Mouse (Mus musculus) testis, adult 2 months (tissue): ENCODE measurements at regions not wholly inside any gene's neighbourhood (a gene's known extent, or its start where the extent isn't known, plus 50 kb on each side); places are given as distances from the start of the nearest gene placed in this dataset.

ENCODE experiments used
- H3K27ac ChIP-seq: fragments of 200-500 bp; 2 replicates; pipeline ENCODE4 v1.5.1; 2012; ENCODE audit warnings: low read depth, low read length; ENCODE audit not compliant: control insufficient read depth, insufficient read depth
- H3K27me3 ChIP-seq: fragments of 200-500 bp; 2 replicates; pipeline ENCODE4 v1.6.1; 2012; ENCODE audit warnings: mild to moderate bottlenecking, low read length, moderate library complexity; ENCODE audit not compliant: control insufficient read depth, insufficient read depth
- H3K36me3 ChIP-seq: fragments of 200-500 bp; 2 replicates; pipeline ENCODE4 v1.6.1; 2012; ENCODE audit warnings: mild to moderate bottlenecking, low read length; ENCODE audit not compliant: control insufficient read depth, insufficient read depth
- H3K4me1 ChIP-seq: fragments of 200-500 bp; 2 replicates; pipeline ENCODE4 v1.6.1; 2012; ENCODE audit warnings: low read length; ENCODE audit not compliant: control insufficient read depth, insufficient read depth
- H3K4me3 ChIP-seq: fragments of 200-500 bp; 2 replicates; pipeline ENCODE4 v1.5.1; 2012; ENCODE audit warnings: low read depth, mild to moderate bottlenecking, low read length, moderate library complexity, mixed read lengths; ENCODE audit not compliant: control insufficient read depth
- CTCF ChIP-seq: fragments of 200-500 bp; IDR thresholded peaks from 2 replicates; pipeline ENCODE4 v1.5.1; 2012; ENCODE audit warnings: low read depth, mild to moderate bottlenecking, inconsistent platforms, low read length, moderate library complexity; ENCODE audit not compliant: control insufficient read depth, insufficient read depth, insufficient replicate concordance
- POLR2A ChIP-seq: fragments of 200-500 bp; IDR thresholded peaks from 2 replicates; pipeline ENCODE4 v1.6.1; 2012; ENCODE audit warnings: low read depth, mild to moderate bottlenecking, inconsistent platforms, low read length, moderate library complexity; ENCODE audit not compliant: control insufficient read depth

DNA sequence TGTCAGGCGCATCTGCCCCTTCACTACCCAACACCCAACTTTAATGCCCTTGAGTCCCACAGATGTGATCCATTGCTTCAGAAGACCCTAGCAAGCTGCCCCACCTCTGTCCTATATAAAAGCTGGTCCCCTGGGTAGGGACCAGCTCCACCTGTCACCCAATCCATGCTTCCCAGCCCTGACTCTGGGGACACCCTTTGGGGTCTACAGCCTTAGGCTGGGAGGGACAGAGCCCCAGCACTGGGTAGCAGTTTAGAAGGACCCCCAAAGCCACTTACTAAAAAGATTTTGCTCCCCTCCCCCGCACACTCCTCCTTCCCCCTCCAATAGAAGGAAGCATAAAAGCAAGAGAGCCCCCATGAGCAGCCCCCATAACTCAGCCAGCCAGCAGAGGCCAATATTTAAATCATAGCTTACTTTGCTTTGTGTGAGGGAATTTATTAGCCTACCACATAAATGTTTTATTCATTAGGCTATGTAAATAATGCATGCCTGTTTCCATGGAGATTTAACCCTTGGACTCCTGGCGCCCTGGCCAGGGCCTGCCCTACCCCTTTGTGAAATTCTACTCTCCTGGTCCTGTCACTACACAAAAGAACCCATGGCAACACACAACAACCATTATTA is 190.6 kb upstream of the Mvb12b start:
- H3K27me3 ChIP-seq: no peaks in the 10 kb centered on the region
- TF ChIP-seq POLR2A: no peak
- no peaks in the 10 kb centered on the region for H3K36me3 ChIP-seq
- no peak overlapping the region for H3K4me3 ChIP-seq
- no peak overlapping the region for H3K27ac ChIP-seq
- no peaks in the 10 kb centered on the region for H3K4me1 ChIP-seq

DNA sequence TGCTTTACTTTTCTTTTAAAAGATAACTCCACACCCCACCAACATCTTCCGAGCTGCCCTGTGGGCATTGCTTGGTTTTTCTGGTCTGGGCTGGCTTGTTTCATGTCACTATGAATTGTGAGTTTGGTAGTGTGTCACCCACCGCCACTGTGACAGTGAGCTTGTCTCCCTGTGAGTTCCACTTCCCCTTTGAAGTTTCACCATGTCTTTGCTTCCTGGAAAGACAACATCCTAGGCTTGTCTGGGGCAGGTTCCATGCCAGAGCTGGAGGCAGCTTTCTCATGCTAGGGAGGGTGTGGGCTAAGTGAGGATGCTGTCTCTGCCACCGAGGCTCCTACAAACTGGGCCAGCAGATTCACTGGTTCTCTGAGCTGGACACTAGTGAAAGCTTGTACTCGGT is 188.6 kb upstream of the Mvb12b start:
- no peak overlapping the region for H3K27ac ChIP-seq
- no peaks in the 10 kb centered on the region for H3K4me1 ChIP-seq

DNA sequence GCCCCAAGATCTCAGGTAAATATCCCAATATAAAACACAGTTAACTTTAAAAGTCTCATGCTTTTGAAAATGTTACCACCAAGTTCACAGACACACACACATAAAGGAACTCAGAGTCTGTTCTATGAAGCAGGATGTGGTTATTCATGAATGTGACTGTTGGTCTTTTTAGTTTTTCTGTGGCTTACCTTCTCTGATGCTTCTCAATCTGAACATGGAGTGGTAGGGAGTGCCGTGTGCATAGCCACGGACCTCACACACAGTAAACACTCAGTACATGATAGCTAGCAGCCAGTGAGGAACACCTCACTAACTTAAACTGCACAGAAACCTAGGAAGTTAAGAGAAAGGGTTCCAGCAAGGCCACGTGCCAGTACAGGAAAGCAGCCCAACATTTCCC is 186.3 kb upstream of the Mvb12b start:
- Histone ChIP-seq H3K4me3 (no peak overlapping the region), H3K27me3 (no peaks in the 10 kb centered on the region), H3K27ac (no peak overlapping the region), H3K4me1 (no peaks in the 10 kb centered on the region), H3K36me3 (no peaks in the 10 kb centered on the region)
- TF ChIP-seq POLR2A: no peak
- TF ChIP-seq CTCF: no peak

More for the DNA sequence above, 188.6 kb upstream of the Mvb12b start:
- no peaks in the 10 kb centered on the region for H3K27me3 ChIP-seq
- H3K36me3 ChIP-seq: no peaks in the 10 kb centered on the region
- H3K4me3 ChIP-seq: no peak overlapping the region
- TF ChIP-seq POLR2A (no peak), CTCF (no peak)

DNA sequence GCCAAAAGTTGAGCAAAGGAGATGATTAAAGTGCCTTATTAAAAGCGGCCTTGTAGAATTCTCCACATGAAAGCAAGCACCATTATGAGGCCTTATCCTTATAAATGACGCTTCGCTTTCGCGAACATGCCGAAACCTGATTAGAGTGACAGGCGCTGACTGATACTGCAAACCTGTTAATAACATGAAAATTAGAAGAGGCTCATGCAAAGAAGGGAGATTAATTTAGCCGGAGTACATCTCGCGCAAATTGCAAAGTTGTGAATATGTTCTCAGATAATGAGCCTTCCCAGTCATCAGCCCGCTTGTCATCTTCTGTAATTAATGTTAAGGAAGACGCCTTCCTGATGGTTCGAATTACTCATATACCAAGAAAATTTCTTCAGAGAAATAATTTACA is 177.8 kb upstream of the Mvb12b start:
- H3K4me1 ChIP-seq: no peaks in the 10 kb centered on the region
- H3K27me3 ChIP-seq: no peaks in the 10 kb centered on the region
- no peak overlapping the region for H3K4me3 ChIP-seq
- no peaks in the 10 kb centered on the region for H3K36me3 ChIP-seq
- no peak overlapping the region for H3K27ac ChIP-seq
- TF ChIP-seq POLR2A: no peak

DNA sequence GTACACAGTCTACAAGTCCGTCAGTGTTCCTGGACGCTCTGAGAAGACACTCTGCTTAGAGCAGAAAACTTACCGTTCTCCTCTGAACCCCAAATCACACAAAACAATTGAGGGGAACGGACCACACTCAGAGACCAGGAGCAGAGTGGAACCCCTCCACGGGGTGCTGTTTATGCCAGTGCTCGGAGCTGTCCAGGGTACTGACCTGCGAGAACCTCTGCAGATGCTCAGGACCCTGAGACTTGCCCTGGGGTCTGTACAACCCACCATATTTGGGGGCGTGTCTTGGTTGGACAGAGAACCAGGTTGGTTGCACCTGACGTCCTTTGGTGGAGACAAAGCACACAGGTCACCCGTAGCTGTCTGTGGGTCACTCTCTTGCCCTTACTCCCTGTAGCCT is 177.3 kb upstream of the Mvb12b start:
- Histone ChIP-seq H3K4me3 (no peak overlapping the region), H3K27me3 (no peaks in the 10 kb centered on the region), H3K27ac (no peak overlapping the region), H3K36me3 (no peaks in the 10 kb centered on the region), H3K4me1 (no peaks in the 10 kb centered on the region)
- no peak for TF ChIP-seq POLR2A
- no peak for TF ChIP-seq CTCF

DNA sequence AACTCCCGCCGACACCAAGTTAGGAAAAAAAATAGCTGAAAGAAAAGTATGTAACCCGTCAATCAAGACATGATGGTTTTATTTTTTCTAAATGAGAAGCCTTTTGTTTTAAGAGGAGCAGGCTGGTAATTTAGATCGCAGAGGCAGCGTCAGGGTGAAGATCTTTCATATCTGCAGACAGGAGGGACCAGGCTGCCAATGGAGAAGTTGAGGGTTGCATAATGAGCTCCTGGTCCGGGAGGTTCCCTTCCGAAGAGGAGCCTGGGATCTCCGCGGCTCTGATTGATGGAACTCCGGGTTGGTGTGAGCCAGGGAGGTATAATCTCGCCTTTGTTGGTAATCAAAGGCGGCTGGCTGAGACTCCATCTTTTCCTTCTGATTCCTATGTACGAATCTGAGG is 168.8 kb upstream of the Mvb12b start:
- Histone ChIP-seq H3K36me3 (no peaks in the 10 kb centered on the region), H3K4me3 (no peak overlapping the region), H3K27ac (no peak overlapping the region), H3K4me1 (peaks cover 3% of the 10 kb centered on the region; the same call in 1 of the 2 replicates), H3K27me3 (no peaks in the 10 kb centered on the region)
- TF ChIP-seq POLR2A (no peak), CTCF (no peak)

DNA sequence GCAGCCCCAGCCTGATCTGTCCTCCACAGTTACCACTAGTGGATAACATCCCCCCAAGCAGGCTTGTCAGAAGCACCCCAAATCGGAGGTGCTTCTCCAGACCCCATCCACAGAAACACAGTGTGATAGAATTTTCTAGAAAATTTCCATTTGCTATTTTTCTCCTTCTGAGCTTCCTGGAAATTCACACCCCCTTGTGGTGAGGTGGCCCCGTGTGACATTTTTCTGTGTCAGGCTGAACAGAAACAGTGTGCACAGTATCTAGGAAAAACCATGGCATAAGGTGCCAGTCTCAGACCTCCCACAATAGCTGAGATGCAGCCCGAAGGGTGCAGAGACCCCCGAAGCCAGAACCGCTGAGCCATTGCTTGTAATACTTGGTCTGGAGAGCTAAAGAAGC is 155.3 kb upstream of the Mvb12b start:
- no peaks in the 10 kb centered on the region for H3K36me3 ChIP-seq
- H3K27me3 ChIP-seq: no peaks in the 10 kb centered on the region

DNA sequence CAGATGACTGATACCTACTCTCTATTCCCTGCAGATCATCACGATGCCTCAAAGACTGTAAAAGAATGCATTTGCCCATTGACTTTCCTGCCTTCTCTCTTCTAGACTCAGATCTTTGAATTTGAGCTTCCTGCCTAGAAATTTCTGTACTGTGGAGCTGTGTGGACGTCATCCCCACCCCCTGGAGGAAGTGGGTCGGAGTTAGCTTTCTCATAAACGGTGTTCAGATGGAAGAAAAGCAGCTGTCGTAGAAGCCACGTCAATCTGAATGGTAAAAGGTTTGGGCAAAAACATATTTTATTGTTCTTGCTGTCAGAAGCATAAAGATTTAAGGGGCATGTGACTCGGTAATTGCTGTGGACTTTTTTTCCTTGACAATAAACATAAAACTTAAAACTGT is 154.6 kb upstream of the Mvb12b start:
- no peak for TF ChIP-seq CTCF
- no peak for TF ChIP-seq POLR2A
- no peak overlapping the region for H3K4me3 ChIP-seq
- no peaks in the 10 kb centered on the region for H3K27me3 ChIP-seq
- H3K27ac ChIP-seq: no peak overlapping the region
- H3K36me3 ChIP-seq: no peaks in the 10 kb centered on the region
- no peaks in the 10 kb centered on the region for H3K4me1 ChIP-seq

More for the DNA sequence above, 155.3 kb upstream of the Mvb12b start:
- H3K4me3 ChIP-seq: no peak overlapping the region
- TF ChIP-seq POLR2A (no peak), CTCF (no peak)
- no peak overlapping the region for H3K27ac ChIP-seq
- no peaks in the 10 kb centered on the region for H3K4me1 ChIP-seq
